Mouse (Mus musculus): ENCODE measurements at regions not wholly inside any gene's neighbourhood (a gene's known extent, or its start where the extent isn't known, plus 50 kb on each side); places are given as distances from the start of the nearest gene placed in this dataset.

- H3K9me3 ChIP-seq (replicated peaks; ENCODE audit: low read length) = no peaks in the 10 kb centered on the region
- dilution Hi-C loops (cut with MboI; ENCODE audit: extremely low pct_ligation_motif_present, extremely low pct_unique_long_range_greater_than_20kb, low sequenced_read_pairs) (no loop called here), in situ Hi-C loops (cut with MboI; ENCODE audit: low pct_ligation_motif_present, low pct_unique_long_range_greater_than_20kb, low sequenced_read_pairs) (no loop called here)
- H3K4me3 ChIP-seq (replicated peaks in 1 of 3; ENCODE audit: low read depth in 2 of 3, low read length in 2 of 3, poor library complexity in 1 of 3) = no peak overlapping the region
- no peak for DNase-seq (ENCODE audit: extremely low read depth)
- H3K27me3 ChIP-seq (replicated peaks) = no peaks in the 10 kb centered on the region
- no peak overlapping the region for H3K4me2 ChIP-seq (ENCODE audit: insufficient read depth, low read depth, poor library complexity, severe bottlenecking)
- no peak for TF ChIP-seq ZKSCAN1 (IDR thresholded peaks at IDR 0.05; ENCODE audit: borderline replicate concordance, low read depth, low read length)
- TF ChIP-seq JUND (conservative IDR thresholded peaks at IDR 0.05; ENCODE audit: low read depth, low read length) = no peak
- TF ChIP-seq SMC3 (IDR thresholded peaks at IDR 0.05; ENCODE audit: low read depth, low read length) = no peak
- no peak for TF ChIP-seq TCF12 (IDR thresholded peaks at IDR 0.05; ENCODE audit: low read depth, low read length)
- no peak for TF ChIP-seq ZC3H11A (IDR thresholded peaks at IDR 0.05; ENCODE audit: low read depth, low read length)
- no peak for TF ChIP-seq ETS1 (conservative IDR thresholded peaks at IDR 0.05; ENCODE audit: low read depth, low read length)
- no peak for TF ChIP-seq EP300 (IDR thresholded peaks at IDR 0.05; ENCODE audit: low read length)
- no peak for TF ChIP-seq MAFK (IDR thresholded peaks at IDR 0.05; ENCODE audit: insufficient replicate concordance, low read length)
- TF ChIP-seq MAX (IDR thresholded peaks at IDR 0.05; ENCODE audit: low read length) = no peak
- no peak for TF ChIP-seq E2F4 (IDR thresholded peaks at IDR 0.05; ENCODE audit: insufficient replicate concordance, low read depth, low read length)
- no peak for TF ChIP-seq RAD21 (IDR thresholded peaks at IDR 0.05; ENCODE audit: low read depth, low read length)
- TF ChIP-seq KAT2A (IDR thresholded peaks at IDR 0.05; ENCODE audit: insufficient replicate concordance, low read length) = no peak
- no peak for TF ChIP-seq POLR2A (IDR thresholded peaks at IDR 0.05; ENCODE audit: low read depth, low read length)
- TF ChIP-seq PAX5 (IDR thresholded peaks at IDR 0.05; ENCODE audit: low read length) = no peak
- no peak for TF ChIP-seq HCFC1 (IDR thresholded peaks at IDR 0.05; ENCODE audit: low read depth, low read length)
- TF ChIP-seq TBP (conservative IDR thresholded peaks at IDR 0.05; ENCODE audit: low read depth, low read length) = no peak
- no peak for TF ChIP-seq UBTF (IDR thresholded peaks at IDR 0.05; ENCODE audit: low read depth, low read length)
- TF ChIP-seq CTCF (conservative IDR thresholded peaks at IDR 0.05 in 1 of 2, IDR thresholded peaks at IDR 0.05 in 1 of 2; ENCODE audit: low read depth in 2 of 2, low read length in 2 of 2) = no peak
- no peak for TF ChIP-seq CHD1 (IDR thresholded peaks at IDR 0.05; ENCODE audit: low read depth, low read length)
- H3K4me1 ChIP-seq (ENCODE audit: control insufficient read depth in 1 of 2, insufficient read depth in 2 of 2) = no peaks in the 10 kb centered on the region
- H3K27ac ChIP-seq (ENCODE audit: insufficient read depth, low read depth) = no peak overlapping the region
- H3K79me2 ChIP-seq (replicated peaks; ENCODE audit: control insufficient read depth, extremely low read depth, insufficient read depth, poor library complexity, severe bottlenecking) = no peaks in the 10 kb centered on the region
- H3K9ac ChIP-seq (ENCODE audit: insufficient read depth, low read depth) = no peak overlapping the region
- H3K36me3 ChIP-seq (replicated peaks in 1 of 2; ENCODE audit: control insufficient read depth in 1 of 2, insufficient read depth in 1 of 2, low read length in 1 of 2) = no peaks in the 10 kb centered on the region
These were observed 427.3 kb upstream of the Agtr1b start for GRCm38 (mm10) chr3:20794256-20794655.

GRCm38 (mm10) chr3:20792503-20792902, 425.5 kb upstream of the Agtr1b start:
- Histone ChIP-seq H3K4me3 (replicated peaks in 1 of 3; ENCODE audit: low read depth in 2 of 3, low read length in 2 of 3, poor library complexity in 1 of 3) (no peak overlapping the region), H3K4me2 (ENCODE audit: insufficient read depth, low read depth, poor library complexity, severe bottlenecking) (no peak overlapping the region), H3K79me2 (replicated peaks; ENCODE audit: control insufficient read depth, extremely low read depth, insufficient read depth, poor library complexity, severe bottlenecking) (no peaks in the 10 kb centered on the region), H3K9ac (ENCODE audit: insufficient read depth, low read depth) (no peak overlapping the region), H3K36me3 (replicated peaks in 1 of 2; ENCODE audit: control insufficient read depth in 1 of 2, insufficient read depth in 1 of 2, low read length in 1 of 2) (no peaks in the 10 kb centered on the region), H3K4me1 (ENCODE audit: control insufficient read depth in 1 of 2, insufficient read depth in 2 of 2) (no peaks in the 10 kb centered on the region), H3K9me3 (replicated peaks; ENCODE audit: low read length) (no peaks in the 10 kb centered on the region), H3K27me3 (replicated peaks) (no peaks in the 10 kb centered on the region), H3K27ac (ENCODE audit: insufficient read depth, low read depth) (no peak overlapping the region)
- no peak for DNase-seq (ENCODE audit: extremely low read depth)
- TF ChIP-seq ELF1 (IDR thresholded peaks at IDR 0.05; ENCODE audit: low read depth, low read length) = no peak
- TF ChIP-seq ZMIZ1 (IDR thresholded peaks at IDR 0.05; ENCODE audit: low read depth, low read length) = no peak
- TF ChIP-seq RAD21 (IDR thresholded peaks at IDR 0.05; ENCODE audit: low read depth, low read length) = no peak
- no peak for TF ChIP-seq SIN3A (IDR thresholded peaks at IDR 0.05; ENCODE audit: low read length)
- no peak for TF ChIP-seq ETS1 (conservative IDR thresholded peaks at IDR 0.05; ENCODE audit: low read depth, low read length)
- no peak for TF ChIP-seq ZNF384 (IDR thresholded peaks at IDR 0.05; ENCODE audit: low read depth, low read length)
- TF ChIP-seq NRF1 (IDR thresholded peaks at IDR 0.05; ENCODE audit: low read depth, low read length) = no peak
- TF ChIP-seq JUND (conservative IDR thresholded peaks at IDR 0.05; ENCODE audit: low read depth, low read length) = no peak
- TF ChIP-seq IRF4 (IDR thresholded peaks at IDR 0.05; ENCODE audit: low read depth, low read length) = no peak
- TF ChIP-seq MXI1 (IDR thresholded peaks at IDR 0.05; ENCODE audit: low read depth, low read length) = no peak
- no peak for TF ChIP-seq ZKSCAN1 (IDR thresholded peaks at IDR 0.05; ENCODE audit: borderline replicate concordance, low read depth, low read length)
- TF ChIP-seq MAFK (IDR thresholded peaks at IDR 0.05; ENCODE audit: insufficient replicate concordance, low read length) = no peak
- TF ChIP-seq PAX5 (IDR thresholded peaks at IDR 0.05; ENCODE audit: low read length) = no peak
- no peak for TF ChIP-seq KAT2A (IDR thresholded peaks at IDR 0.05; ENCODE audit: insufficient replicate concordance, low read length)
- dilution Hi-C loops (cut with MboI; ENCODE audit: extremely low pct_ligation_motif_present, extremely low pct_unique_long_range_greater_than_20kb, low sequenced_read_pairs) (no loop called here), in situ Hi-C loops (cut with MboI; ENCODE audit: low pct_ligation_motif_present, low pct_unique_long_range_greater_than_20kb, low sequenced_read_pairs) (no loop called here)
